Mouse (Mus musculus) left cerebral cortex, postnatal 4 days (tissue): Measurements from ENCODE around the gene Gm49339. TPM values are rescaled to one million over a fixed set of nuclear protein-coding genes. Genes with fewer than 3 reads are reported as not detected.
"Not testable (repeated sequence)": the region's sequence is repeated elsewhere in the genome, so short reads cannot be mapped to it uniquely, and the experiment has no call there.

Experiments
- DNase-seq: peaks from one replicate; pipeline ENCODE4 v3.0.0-alpha.2; 2022
- intact Hi-C: fragments of 180-260 bp; cut with DNase I; formaldehyde crosslinking; loops from one replicate; pipeline ENCODE4 v1.15.1; 2025
- total RNA-seq, 2 experiments: library from RNA; stranded (reverse); gene quantifications; 2 replicates each; pipeline ENCODE4 v1.2.3; 2021

Gene Gm49339
- not detected for total RNA-seq

- intact Hi-C loops, DNase-seq: not testable (repeated sequence)
These were observed at the start of gene Gm49339, which contains the start of gene Lilr4b for GRCm38 (mm10) chr10:51480397-51480796. TSS of gene Gm49339 (plus strand) at chr10:51480612. TSS of gene Lilr4b (plus strand) at chr10:51480632.

- DNase-seq: no peak
These were observed 47.5 kb upstream of the Gm49339 start for GRCm38 (mm10) chr10:51432940-51433339.

GRCm38 (mm10) chr10:51435684-51436083 lies 44.7 kb upstream of the Gm49339 start:
- intact Hi-C loops: no loop called here
- no peak for DNase-seq

More at GRCm38 (mm10) chr10:51432940-51433339, 47.5 kb upstream of the Gm49339 start:
- intact Hi-C loops: no loop called here

GRCm38 (mm10) chr10:51451610-51452009 lies 28.8 kb upstream of the Gm49339 start:
- DNase-seq: no peak
- intact Hi-C loops: no loop called here

GRCm38 (mm10) chr10:51453616-51454298 lies 26.7 kb upstream of the Gm49339 start:
- no peak for DNase-seq
- intact Hi-C loops: no loop called here

GRCm38 (mm10) chr10:51454365-51454764 lies 26.0 kb upstream of the Gm49339 start:
- no peak for DNase-seq
- intact Hi-C loops: no loop called here

- DNase-seq: no peak
- intact Hi-C loops: no loop called here
These were observed 24.6 kb upstream of the Gm49339 start for GRCm38 (mm10) chr10:51455762-51456161.

GRCm38 (mm10) chr10:51456369-51456768 lies 24.0 kb upstream of the Gm49339 start:
- intact Hi-C loops: no loop called here
- DNase-seq: no peak

GRCm38 (mm10) chr10:51463800-51464199 lies 16.6 kb upstream of the Gm49339 start:
- DNase-seq, intact Hi-C loops: not testable (repeated sequence)

- intact Hi-C loops, DNase-seq: not testable (repeated sequence)
These were observed 10.3 kb downstream of the Gm49339 start, which contains the start of gene Lilrb4a for GRCm38 (mm10) chr10:51490691-51491090. TSS of gene Lilrb4a (plus strand) at chr10:51490956.

GRCm38 (mm10) chr10:51520021-51520420 lies 39.6 kb downstream of the Gm49339 start:
- intact Hi-C loops: no loop called here
- DNase-seq: no peak

GRCm38 (mm10) chr10:51521453-51521852 lies 41.0 kb downstream of the Gm49339 start:
- DNase-seq: no peak
- intact Hi-C loops: no loop called here

GRCm38 (mm10) chr10:51526090-51526489 lies 45.7 kb downstream of the Gm49339 start:
- no peak for DNase-seq
- intact Hi-C loops: no loop called here

GRCm38 (mm10) chr10:51526633-51527032 lies 46.2 kb downstream of the Gm49339 start:
- intact Hi-C loops: no loop called here
- DNase-seq: no peak

- DNase-seq: no peak
- intact Hi-C loops: no loop called here
These were observed 48.5 kb downstream of the Gm49339 start for GRCm38 (mm10) chr10:51528840-51529434.

- intact Hi-C loops: no loop called here
- no peak for DNase-seq
These were observed 49.1 kb downstream of the Gm49339 start for GRCm38 (mm10) chr10:51529497-51529896.

- intact Hi-C loops: no loop called here
- DNase-seq: no peak
These were observed 50.4 kb downstream of the Gm49339 start for GRCm38 (mm10) chr10:51530813-51531212.

Other genes starting within 250 kb of the Gm49339 start
- gene Lilr4b, start within 50 bp of the Gm49339 start, total RNA-seq: under 1 TPM; 0.50 to 0.62 TPM
- gene Lilrb4a, start 10.3 kb downstream of the Gm49339 start, total RNA-seq: 1 to 10 TPM in 1 of 2 experiments, under 1 TPM in 1; 0.74 to 1.0 TPM
- gene Fam162b, start 109.9 kb downstream of the Gm49339 start, total RNA-seq: under 1 TPM in 1 of 2 experiments, not detected in 1; 0.60 TPM
- gene Gprc6a, start 150.8 kb downstream of the Gm49339 start, total RNA-seq: not detected
- gene Rfx6, start 197.1 kb downstream of the Gm49339 start, total RNA-seq: not detected